Mouse (Mus musculus) layer of hippocampus, adult 6 months (tissue): ENCODE results near the gene Tas2r114. TPM values are rescaled to one million over a fixed set of nuclear protein-coding genes. Genes with fewer than 3 reads are reported as not detected.

Experiments used
- long read RNA-seq, 2 experiments: library from polyadenylated mRNA; unstranded; transcript quantifications; one replicate each; pipeline ENCODE4 v2.0.0; 2019 to 2020
- polyA plus RNA-seq: library from polyadenylated mRNA; unstranded; fragments of <200 nt; fragmentation: Nextera tagmentation; gene quantifications from 2 replicates; pipeline ENCODE4 v1.2.3, GENCODE M21; 2021

Tas2r114 gene
- polyA plus RNA-seq: not detected in 2 replicates
- long read RNA-seq, experiment 1: 0 reads
- long read RNA-seq, experiment 2: 0 reads

DNA sequence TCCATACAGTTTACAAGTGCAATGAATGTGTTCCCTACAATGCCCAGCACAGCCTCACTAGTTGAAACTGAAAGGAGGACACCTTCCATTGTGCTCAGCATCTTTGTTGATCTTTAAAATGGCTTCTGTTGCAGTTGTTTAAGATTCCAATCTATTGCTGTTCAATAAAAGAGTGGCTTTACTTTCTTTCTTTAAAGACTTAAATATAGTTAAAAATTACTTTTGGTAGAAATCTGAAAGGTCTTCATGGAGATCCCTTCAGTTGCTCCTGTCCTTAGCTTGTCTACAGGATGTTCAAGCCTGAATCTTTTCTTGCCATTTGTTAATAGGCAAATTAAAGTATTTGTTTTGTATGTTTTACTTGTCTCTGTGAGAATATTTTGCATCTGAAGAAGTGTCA, at the start of gene Tas2r114:
Gene Tas2r114, minus strand, starts transcription at position 101 of the 400 bp plus-strand sequence.

DNA sequence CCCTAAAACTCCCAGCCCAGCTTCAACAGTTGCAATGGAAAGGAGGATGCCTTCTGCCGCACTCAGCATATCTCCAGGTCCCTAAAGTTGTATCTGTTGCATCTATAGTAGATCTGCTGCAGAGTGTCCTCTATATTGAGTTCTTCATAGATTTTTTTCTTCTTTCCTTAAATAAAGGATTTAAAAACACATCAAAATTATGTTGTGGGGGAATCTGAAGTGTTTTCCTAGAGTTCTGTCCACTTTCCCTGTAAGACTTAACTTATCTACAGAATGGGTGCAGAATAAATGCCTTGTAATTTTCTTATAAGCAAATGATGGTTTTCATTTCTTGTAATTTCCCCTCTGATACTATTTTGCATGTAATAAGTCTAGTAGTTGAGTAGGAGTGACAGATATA, 2.5 kb downstream of the Tas2r114 start, which contains the start of gene Tas2r105:
Gene Tas2r105, minus strand, starts transcription at position 101 of the 400 bp plus-strand sequence.

DNA sequence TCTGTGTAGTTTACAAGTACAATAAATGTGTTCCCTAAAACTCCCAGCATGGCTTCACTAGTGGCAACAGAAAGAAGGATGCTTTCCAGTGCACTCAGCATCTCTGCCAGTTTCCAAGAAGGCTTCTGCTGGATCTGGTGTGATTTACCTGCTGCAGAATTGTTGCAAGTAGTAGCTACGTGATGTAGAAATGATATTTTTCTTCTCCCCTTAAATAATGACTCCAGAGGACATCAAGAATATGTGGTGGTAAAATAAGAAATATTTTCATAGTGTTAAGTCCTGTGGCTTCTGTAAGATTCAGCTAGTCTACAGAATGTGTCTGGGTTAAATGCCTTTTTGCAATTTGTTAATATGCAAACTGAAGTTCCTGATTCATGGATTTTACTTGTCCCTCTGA, 4.2 kb downstream of the Tas2r114 start, which contains the start of gene Tas2r104:
Gene Tas2r104, minus strand, starts transcription at position 101 of the 400 bp plus-strand sequence.

DNA sequence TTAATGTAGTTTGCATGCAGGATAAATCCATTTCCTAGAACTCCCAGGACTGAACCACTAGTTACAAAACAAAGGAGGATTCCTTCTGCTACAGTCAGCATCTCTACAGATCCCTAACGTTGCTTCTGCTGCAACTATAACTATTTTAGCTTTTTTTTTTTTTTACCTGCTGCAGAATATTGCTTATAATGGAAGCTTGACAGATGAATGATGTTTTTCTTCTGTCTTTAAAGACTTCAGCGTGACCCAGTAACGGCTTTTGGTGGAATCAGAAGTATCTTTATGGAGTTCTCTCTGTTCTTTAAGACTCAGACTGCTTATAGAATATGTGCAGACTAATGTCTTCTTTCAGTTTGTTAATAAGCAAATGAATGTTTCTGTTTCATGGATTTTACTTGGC, 11.1 kb downstream of the Tas2r114 start, which contains the start of gene Tas2r106:
Gene Tas2r106, minus strand, starts transcription at position 101 of the 400 bp plus-strand sequence.

DNA sequence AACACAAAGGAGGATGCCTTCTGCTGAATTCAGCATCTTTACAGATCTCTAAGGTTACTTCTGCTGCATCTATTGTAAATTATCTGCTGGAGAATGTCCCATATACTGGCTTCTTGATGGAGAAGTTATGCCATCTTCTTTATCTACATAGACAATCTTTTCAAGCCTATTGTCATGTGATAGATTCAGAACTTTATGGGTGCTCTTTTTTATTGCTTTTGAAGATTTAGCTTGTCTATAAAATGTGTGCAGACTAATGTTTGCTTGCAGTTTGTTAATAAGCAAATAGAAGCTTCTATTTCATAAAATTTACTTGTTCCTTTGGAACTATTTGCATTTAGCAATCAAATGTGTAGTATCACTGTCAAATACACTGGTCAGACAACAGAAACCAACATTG, 29.8 kb downstream of the Tas2r114 start, which contains the start of gene Tas2r107:
Gene Tas2r107, minus strand, starts transcription at position 101 of the 400 bp plus-strand sequence.

Other genes starting within 250 kb of the Tas2r114 start
- not detected in 2 replicates for gene 5430401F13Rik, start 203.7 kb downstream of the Tas2r114 start, polyA plus RNA-seq
- gene Gm6619, start 203.7 kb downstream of the Tas2r114 start, polyA plus RNA-seq: not detected in 2 replicates
- gene Tas2r130, start 59.2 kb downstream of the Tas2r114 start, polyA plus RNA-seq: not detected in 2 replicates
- gene Tas2r107, start 29.9 kb downstream of the Tas2r114 start, polyA plus RNA-seq: not detected in 2 replicates
- gene Tas2r106, start 11.2 kb downstream of the Tas2r114 start, polyA plus RNA-seq: not detected in 2 replicates
- gene Tas2r104, start 4.3 kb downstream of the Tas2r114 start, polyA plus RNA-seq: not detected in 2 replicates
- not detected in 2 replicates for gene Tas2r105, start 2.6 kb downstream of the Tas2r114 start, polyA plus RNA-seq